Mouse (Mus musculus): ENCODE measurements around the gene Rnf167.

The Rnf167 gene

DNA sequence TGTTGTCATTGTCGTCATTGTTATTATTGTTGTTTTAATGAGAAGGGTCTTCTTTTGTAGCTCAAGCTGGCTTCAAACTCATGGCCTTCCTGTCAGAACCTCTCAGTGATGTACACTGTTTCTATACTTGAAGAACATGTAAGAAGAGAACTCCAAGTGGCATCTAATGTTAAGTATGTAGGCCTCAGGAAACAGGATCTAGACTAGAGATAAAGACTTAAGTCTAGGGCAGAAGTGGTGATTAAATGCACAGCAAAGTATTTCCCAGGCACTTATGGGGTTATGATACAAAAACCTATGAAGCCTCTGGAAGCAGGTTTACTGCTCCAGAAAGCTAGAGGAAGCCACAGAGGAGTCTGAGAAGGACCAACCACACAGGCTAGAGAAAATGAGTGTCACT lies 8.7 kb upstream of the Rnf167 start:
- DNase-seq, result no peak

- DNase-seq, result no peak
Observed at GRCm38 (mm10) chr11:70638714-70639278, 8.2 kb upstream of the Rnf167 start, which contains the start of gene Gp1ba. TSS of gene Gp1ba (plus strand) at chr11:70639122.

DNA sequence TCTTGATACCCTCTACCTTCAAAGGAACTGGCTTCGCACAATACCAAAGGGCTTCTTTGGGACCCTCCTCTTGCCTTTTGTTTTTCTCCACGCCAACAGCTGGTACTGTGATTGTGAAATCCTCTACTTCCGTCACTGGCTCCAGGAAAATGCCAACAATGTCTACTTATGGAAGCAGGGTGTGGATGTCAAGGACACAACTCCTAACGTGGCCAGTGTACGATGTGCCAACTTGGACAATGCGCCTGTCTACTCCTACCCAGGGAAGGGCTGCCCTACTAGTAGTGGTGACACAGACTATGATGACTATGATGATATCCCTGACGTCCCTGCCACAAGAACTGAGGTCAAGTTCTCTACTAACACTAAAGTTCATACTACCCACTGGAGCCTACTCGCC lies 7.1 kb upstream of the Rnf167 start:
- DNase-seq, result no peak

DNA sequence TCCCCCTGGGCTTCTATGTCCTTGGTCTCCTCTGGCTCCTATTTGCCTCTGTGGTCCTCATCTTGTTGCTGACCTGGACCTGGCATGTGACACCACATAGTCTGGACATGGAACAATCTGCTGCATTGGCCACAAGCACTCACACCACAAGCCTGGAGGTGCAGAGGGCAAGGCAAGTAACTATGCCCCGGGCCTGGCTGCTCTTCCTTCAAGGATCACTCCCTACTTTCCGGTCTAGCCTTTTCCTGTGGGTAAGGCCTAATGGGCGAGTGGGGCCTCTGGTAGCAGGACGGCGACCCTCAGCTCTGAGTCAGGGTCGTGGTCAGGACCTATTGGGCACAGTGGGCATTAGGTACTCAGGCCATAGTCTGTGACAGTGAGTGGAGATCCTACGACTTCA lies 5.8 kb upstream of the Rnf167 start:
- no peak for DNase-seq

- DNase-seq, result no peak
Observed at GRCm38 (mm10) chr11:70643051-70643450, 4.0 kb upstream of the Rnf167 start.

- no peak for DNase-seq
Observed at GRCm38 (mm10) chr11:70644564-70645103, 2.4 kb upstream of the Rnf167 start.

GRCm38 (mm10) chr11:70645461-70646258 lies 1.4 kb upstream of the Rnf167 start:
- DNase-seq, result no peak

- DNase-seq, result peak; percentile 71
Observed at GRCm38 (mm10) chr11:70646259-70646555, 828 bp upstream of the Rnf167 start.

GRCm38 (mm10) chr11:70647716-70648420 lies 833 bp downstream of the Rnf167 start:
- peak; percentile 48 for DNase-seq

GRCm38 (mm10) chr11:70648512-70648911 lies 1.5 kb downstream of the Rnf167 start:
- DNase-seq, result no peak

- no peak for DNase-seq
Observed at GRCm38 (mm10) chr11:70649185-70649734, 2.2 kb downstream of the Rnf167 start.

DNA sequence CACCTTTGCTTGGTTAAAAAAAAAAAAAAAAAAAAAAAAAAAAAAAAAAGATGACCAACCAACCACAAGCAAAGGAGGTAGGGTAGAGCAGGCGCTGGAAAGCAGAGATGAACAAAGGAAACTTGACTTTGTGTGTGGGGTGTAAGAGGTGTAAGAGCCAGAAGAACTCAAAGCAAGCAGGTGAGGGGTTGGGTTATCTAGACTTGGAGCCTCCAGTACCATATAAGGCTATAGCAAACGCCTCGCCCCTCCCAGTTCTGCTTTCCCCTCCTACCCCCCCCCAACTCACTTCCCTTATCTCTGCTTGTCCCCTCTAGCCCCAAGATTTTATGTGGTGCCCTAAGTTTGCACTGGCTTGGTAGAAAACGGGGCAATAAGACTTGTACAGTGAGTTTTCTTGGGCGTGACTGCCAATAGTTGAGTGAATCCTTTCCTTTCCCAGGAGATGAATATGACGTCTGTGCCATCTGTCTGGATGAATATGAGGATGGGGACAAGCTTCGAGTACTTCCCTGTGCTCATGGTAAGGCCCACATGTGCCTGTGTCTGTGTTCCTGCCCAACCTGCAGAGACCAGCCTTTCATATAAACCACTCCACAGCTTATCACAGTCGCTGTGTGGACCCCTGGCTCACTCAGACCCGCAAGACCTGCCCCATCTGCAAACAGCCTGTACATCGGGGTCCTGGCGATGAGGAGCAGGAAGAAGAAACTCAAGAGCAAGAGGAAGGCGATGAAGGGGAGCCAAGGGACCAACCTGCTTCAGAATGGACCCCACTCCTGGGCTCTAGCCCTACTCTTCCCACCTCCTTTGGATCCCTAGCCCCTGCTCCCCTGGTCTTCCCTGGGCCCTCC lies 3.5 kb downstream of the Rnf167 start:
- DNase-seq, result no peak

GRCm38 (mm10) chr11:70651391-70651790 lies 4.4 kb downstream of the Rnf167 start:
- DNase-seq, result no peak

DNA sequence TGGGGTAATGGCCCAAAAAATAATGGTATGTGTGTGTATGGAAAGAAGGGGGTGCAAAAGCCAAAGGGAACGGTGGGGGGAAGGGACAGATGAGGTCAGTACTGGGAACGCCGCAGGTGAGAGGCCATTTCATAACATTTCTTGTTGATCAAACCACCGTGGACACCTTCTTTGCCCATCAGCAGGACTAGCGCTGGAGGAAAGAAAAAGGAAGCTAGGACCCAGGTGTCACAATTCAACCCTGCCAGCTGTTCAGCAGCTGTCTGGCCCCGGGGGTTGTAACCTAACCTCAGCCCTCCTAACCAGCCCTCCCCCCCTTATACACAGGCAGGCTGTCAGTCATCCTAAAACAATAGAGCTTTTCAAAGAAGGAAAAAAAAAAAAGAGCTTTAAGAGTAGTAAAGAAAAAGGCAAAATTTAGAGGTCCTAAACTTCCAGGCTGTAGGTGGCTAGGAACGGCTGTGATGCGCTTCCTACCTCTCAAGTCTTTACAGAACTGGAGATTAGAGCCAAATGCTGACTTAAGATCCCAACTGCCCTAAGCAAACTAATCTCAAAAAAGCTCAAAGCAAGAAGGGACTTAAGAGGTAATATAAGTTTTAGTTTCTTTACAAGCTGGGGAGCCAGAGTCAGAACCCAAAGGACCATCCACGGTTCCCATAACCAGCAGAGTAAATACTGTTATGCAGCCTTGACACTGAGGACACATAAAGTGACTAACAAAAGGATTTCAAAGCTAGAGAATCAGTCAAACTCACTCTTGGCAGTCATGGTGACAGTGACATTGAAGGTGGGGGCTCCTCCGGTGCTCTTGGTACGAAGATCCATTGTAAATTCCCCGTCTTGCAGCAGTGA lies 5.2 kb downstream of the Rnf167 start:
- no peak for DNase-seq

- DNase-seq, result no peak
Observed at GRCm38 (mm10) chr11:70652884-70653344, 5.9 kb downstream of the Rnf167 start.

- peak; percentile 59 for DNase-seq
Observed at GRCm38 (mm10) chr11:70653345-70654197, 6.5 kb downstream of the Rnf167 start.

GRCm38 (mm10) chr11:70654198-70654922 lies 7.3 kb downstream of the Rnf167 start, which contains the start of gene Pfn1:
TSS of gene Pfn1 (minus strand) at chr11:70654644.
- peak; percentile 64 for DNase-seq

GRCm38 (mm10) chr11:70654923-70655570 lies 8.0 kb downstream of the Rnf167 start:
- DNase-seq, result peak; percentile 73
